Mouse (Mus musculus) kidney, adult 2 months (tissue): ENCODE measurements at regions not wholly inside any gene's neighbourhood (a gene's known extent, or its start where the extent isn't known, plus 50 kb on each side); places are given as distances from the start of the nearest gene placed in this dataset.

Experiments
- CTCF ChIP-seq: fragments of 200-500 bp; conservative IDR thresholded peaks from 2 replicates; pipeline ENCODE4 v1.5.1; 2011; ENCODE audit warnings: low read depth, mild to moderate bottlenecking, control low read depth, low read length, moderate library complexity, mixed read lengths; ENCODE audit not compliant: insufficient read depth, insufficient read length
- POLR2A ChIP-seq: fragments of 200-500 bp; IDR thresholded peaks from one replicate; pipeline ENCODE4 v1.6.1; 2011; ENCODE audit warnings: low read depth, low read length, control low read depth

DNA sequence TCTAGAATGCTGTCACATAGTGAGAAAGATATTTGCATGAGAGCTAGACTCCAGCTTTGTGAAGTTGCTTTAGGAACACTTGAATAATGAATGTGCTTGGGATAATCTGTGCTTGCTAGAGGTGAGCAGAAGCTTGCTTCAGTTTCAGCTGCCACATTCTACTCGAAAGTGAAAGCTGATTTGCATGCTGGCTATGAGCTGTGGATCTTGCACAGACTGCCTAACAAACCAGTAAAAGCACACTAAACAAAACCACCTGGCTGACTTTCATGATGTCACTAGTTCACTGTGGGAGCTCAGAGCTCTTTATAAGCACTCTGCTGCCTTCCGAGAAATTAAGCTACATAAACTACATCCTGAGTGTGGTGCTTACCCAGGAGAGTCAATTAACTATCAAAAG, 171.5 kb upstream of the Ctso start:
- TF ChIP-seq POLR2A (no peak), CTCF (no peak)
